Mouse (Mus musculus) lung, postnatal 25 days (tissue): Measurements from ENCODE around the gene Ndufs5.

Experiments used
- DNase-seq: peaks from one replicate; pipeline ENCODE4 v3.0.0; 2022; ENCODE audit warnings: low spot score

The Ndufs5 gene

GRCm38 (mm10) chr4:123717574-123718433 is at the start of gene Ndufs5:
TSS of gene Ndufs5 (minus strand) at chr4:123718202.
- DNase-seq = peak; percentile 97

GRCm38 (mm10) chr4:123765071-123765470 is 47.1 kb upstream of the Ndufs5 start:
- no peak for DNase-seq

- DNase-seq = peak; percentile 46
Observed at GRCm38 (mm10) chr4:123758306-123758705, 40.3 kb upstream of the Ndufs5 start.

- peak; percentile 49 for DNase-seq
Observed at GRCm38 (mm10) chr4:123750707-123751312, 32.8 kb upstream of the Ndufs5 start.

GRCm38 (mm10) chr4:123750152-123750651 is 32.2 kb upstream of the Ndufs5 start, which contains the start of gene Akirin1:
TSS of gene Akirin1 (minus strand) at chr4:123750345.
- DNase-seq = peak; percentile 97

GRCm38 (mm10) chr4:123749484-123750130 is 31.6 kb upstream of the Ndufs5 start:
- peak; percentile 7 for DNase-seq

GRCm38 (mm10) chr4:123748726-123749415 is 30.9 kb upstream of the Ndufs5 start:
- DNase-seq = no peak

GRCm38 (mm10) chr4:123745221-123745775 is 27.3 kb upstream of the Ndufs5 start:
- DNase-seq = no peak

- DNase-seq = no peak
Observed at GRCm38 (mm10) chr4:123742891-123743290, 24.9 kb upstream of the Ndufs5 start.

GRCm38 (mm10) chr4:123738708-123739107 is 20.7 kb upstream of the Ndufs5 start:
- DNase-seq = no peak

- DNase-seq = no peak
Observed at GRCm38 (mm10) chr4:123733532-123733931, 15.5 kb upstream of the Ndufs5 start.

GRCm38 (mm10) chr4:123732921-123733320 is 14.9 kb upstream of the Ndufs5 start:
- no peak for DNase-seq

GRCm38 (mm10) chr4:123732163-123732910 is 14.3 kb upstream of the Ndufs5 start:
- DNase-seq = no peak

- no peak for DNase-seq
Observed at GRCm38 (mm10) chr4:123721761-123722160, 3.8 kb upstream of the Ndufs5 start.

GRCm38 (mm10) chr4:123718434-123718780 is 405 bp upstream of the Ndufs5 start:
- no peak for DNase-seq

GRCm38 (mm10) chr4:123712431-123712830 is 5.6 kb downstream of the Ndufs5 start:
- no peak for DNase-seq

GRCm38 (mm10) chr4:123707340-123707739 is 10.7 kb downstream of the Ndufs5 start:
- no peak for DNase-seq

GRCm38 (mm10) chr4:123705340-123705739 is 12.7 kb downstream of the Ndufs5 start:
- no peak for DNase-seq

GRCm38 (mm10) chr4:123693384-123693783 is 24.6 kb downstream of the Ndufs5 start:
- no peak for DNase-seq

- no peak for DNase-seq
Observed at GRCm38 (mm10) chr4:123692071-123692470, 25.9 kb downstream of the Ndufs5 start.

- no peak for DNase-seq
Observed at GRCm38 (mm10) chr4:123690311-123690710, 27.7 kb downstream of the Ndufs5 start.
